20 mouse cellular contexts compared by ENCODE assay signal in genomic region chr1:90220844-90221243, GRCm38 (mm10). TPM values are rescaled to one million over a fixed set of nuclear protein-coding genes. Genes with fewer than 3 reads are reported as not detected.
DNase-seq lines count a peak whose midpoint lies in the region; ATAC-seq lines count a peak whose summit lies in the region.
"Had no signal": no experiment of that assay in that cellular context is flagged by ENCODE, and none has a peak within 500 bp of the region (broad histone marks: within the 10 kb centered on the region; RNA-seq: fewer than 3 reads in every experiment).

No protein-coding gene starts in this region.

- H3K36me3 ChIP-seq in forebrain, embryonic 10.5 days (replicated peaks), result peaks cover 20% of the 10 kb centered on the region
- no peaks in the 10 kb centered on the region for H3K36me3 ChIP-seq in forebrain, embryonic 11.5 days (ENCODE audit: control insufficient read depth, insufficient read depth, low read length)
- peaks cover 18% of the 10 kb centered on the region for H3K36me3 ChIP-seq in embryonic facial prominence, embryonic 10.5 days (replicated peaks)
- no peaks in the 10 kb centered on the region for H3K36me3 ChIP-seq in hindbrain, embryonic 13.5 days
- no peaks in the 10 kb centered on the region for H3K36me3 ChIP-seq in midbrain, embryonic 15.5 days (replicated peaks)
- H3K36me3 ChIP-seq: G1E; intestine, embryonic 15.5 days; liver, embryonic 12.5 days had no signal

- H3K9ac ChIP-seq in forebrain, embryonic 11.5 days (ENCODE audit: low read length), result no peak overlapping the region
- no peak overlapping the region for H3K9ac ChIP-seq in hindbrain, embryonic 13.5 days
- no peak overlapping the region for H3K9ac ChIP-seq in midbrain, embryonic 15.5 days
- H3K9ac ChIP-seq: embryonic facial prominence, embryonic 15.5 days; intestine, embryonic 15.5 days; liver, embryonic 12.5 days; lung, embryonic 14.5 days had no signal

- no peak for ATAC-seq in forebrain, embryonic 11.5 days (replicated peaks; ENCODE audit: low FRiP score)
- ATAC-seq in hindbrain, embryonic 13.5 days (ENCODE audit: low FRiP score), result no peak
- peak; percentile 18; the same call in 1 of the 2 replicates for ATAC-seq in midbrain, embryonic 15.5 days (replicated peaks)
- no peak for ATAC-seq in erythroblast, adult 5-6 weeks (replicated peaks; ENCODE audit: low FRiP score, poor library complexity, severe bottlenecking)
- ATAC-seq: CD4-positive, CD25-positive, alpha-beta regulatory T cell, adult 4 months; intestine, embryonic 15.5 days; liver, embryonic 12.5 days had no signal

- H3K27me3 ChIP-seq in forebrain, embryonic 10.5 days (ENCODE audit: poor library complexity, severe bottlenecking), result peaks cover 6% of the 10 kb centered on the region; the same call in 1 of the 2 replicates
- H3K27me3 ChIP-seq in forebrain, embryonic 11.5 days (ENCODE audit: control insufficient read depth, insufficient read depth, low read length), result no peaks in the 10 kb centered on the region
- peaks cover 5% of the 10 kb centered on the region; the same call in 1 of the 2 replicates for H3K27me3 ChIP-seq in embryonic facial prominence, embryonic 10.5 days (replicated peaks; ENCODE audit: low read depth, poor library complexity, severe bottlenecking)
- no peaks in the 10 kb centered on the region for H3K27me3 ChIP-seq in hindbrain, embryonic 13.5 days
- H3K27me3 ChIP-seq in midbrain, embryonic 15.5 days (replicated peaks), result 0 out of 2 replicates have a peak, but pooled peaks cover 4% of the 10 kb centered on the region
- H3K27me3 ChIP-seq: embryonic facial prominence, embryonic 15.5 days; intestine, embryonic 15.5 days; liver, embryonic 12.5 days had no signal

- peaks cover 62% of the 10 kb centered on the region for H3K4me1 ChIP-seq in forebrain, embryonic 10.5 days
- peaks cover 29% of the 10 kb centered on the region for H3K4me1 ChIP-seq in forebrain, embryonic 11.5 days (replicated peaks; ENCODE audit: control insufficient read depth, insufficient read depth, low read length)
- peaks cover 56% of the 10 kb centered on the region for H3K4me1 ChIP-seq in embryonic facial prominence, embryonic 10.5 days
- peaks cover 56% of the 10 kb centered on the region for H3K4me1 ChIP-seq in hindbrain, embryonic 13.5 days (replicated peaks)
- H3K4me1 ChIP-seq in midbrain, embryonic 15.5 days, result peaks cover 31% of the 10 kb centered on the region

- DNase-seq in forebrain, embryonic 10.5 days (ENCODE audit: extremely low spot score, low spot score), result no peak
- no peak for DNase-seq in forebrain, embryonic 11.5 days (ENCODE audit: low spot score)
- no peak for DNase-seq in embryonic facial prominence, embryonic 10.5 days (ENCODE audit: low spot score)
- no peak for DNase-seq in urinary bladder, postnatal 36 days (ENCODE audit: low spot score in 2 of 2)
- DNase-seq in kidney, postnatal 10 days, result no peak
- DNase-seq: cerebellum, adult 9-10 months; gastrocnemius, postnatal 10 days; heart, postnatal 14 days; layer of hippocampus, postnatal 36 days; left cerebral cortex, postnatal 4 days; lung, embryonic 14.5 days had no signal

- H3K9me3 ChIP-seq in forebrain, embryonic 10.5 days, result no peaks in the 10 kb centered on the region
- H3K9me3 ChIP-seq in forebrain, embryonic 11.5 days (ENCODE audit: control insufficient read depth, low read length), result no peaks in the 10 kb centered on the region; the same call in 1 of the 2 replicates
- 0 out of 2 replicates have a peak, but pooled peaks cover 3% of the 10 kb centered on the region for H3K9me3 ChIP-seq in embryonic facial prominence, embryonic 10.5 days
- no peaks in the 10 kb centered on the region for H3K9me3 ChIP-seq in hindbrain, embryonic 13.5 days
- H3K9me3 ChIP-seq in midbrain, embryonic 15.5 days, result no peaks in the 10 kb centered on the region
- H3K9me3 ChIP-seq: embryonic facial prominence, embryonic 15.5 days; intestine, embryonic 15.5 days; liver, embryonic 12.5 days had no signal

- H3K27ac ChIP-seq in forebrain, embryonic 10.5 days, result peak overlapping the region; percentile 81
- no peak overlapping the region for H3K27ac ChIP-seq in forebrain, embryonic 11.5 days (ENCODE audit: low read depth, low read length)
- H3K27ac ChIP-seq in embryonic facial prominence, embryonic 10.5 days (replicated peaks), result peak overlapping the region; percentile 66
- H3K27ac ChIP-seq in hindbrain, embryonic 13.5 days, result peak overlapping the region; percentile 58
- no peak overlapping the region for H3K27ac ChIP-seq in midbrain, embryonic 15.5 days
- H3K27ac ChIP-seq: embryonic facial prominence, embryonic 15.5 days; intestine, embryonic 15.5 days; macrophage had no signal

- no peak overlapping the region for H3K4me3 ChIP-seq in forebrain, embryonic 10.5 days
- H3K4me3 ChIP-seq in forebrain, embryonic 11.5 days (ENCODE audit: low read depth, low read length), result no peak overlapping the region
- H3K4me3 ChIP-seq in embryonic facial prominence, embryonic 10.5 days, result no peak overlapping the region
- no peak overlapping the region for H3K4me3 ChIP-seq in hindbrain, embryonic 13.5 days
- no peak overlapping the region for H3K4me3 ChIP-seq in midbrain, embryonic 15.5 days
- H3K4me3 ChIP-seq: embryonic facial prominence, embryonic 15.5 days; intestine, embryonic 15.5 days; liver, embryonic 12.5 days had no signal

- H3K4me2 ChIP-seq in forebrain, embryonic 11.5 days (ENCODE audit: low read depth, low read length, severe bottlenecking), result no peak overlapping the region
- no peak overlapping the region for H3K4me2 ChIP-seq in hindbrain, embryonic 13.5 days
- no peak overlapping the region for H3K4me2 ChIP-seq in midbrain, embryonic 15.5 days
- H3K4me2 ChIP-seq: embryonic facial prominence, embryonic 15.5 days; intestine, embryonic 15.5 days; liver, embryonic 12.5 days; lung, embryonic 14.5 days had no signal

- 81% methylated on average over 4 of the region's 4 CpGs for WGBS in forebrain, embryonic 10.5 days
- 76% methylated on average over 4 of the region's 4 CpGs for WGBS in forebrain, embryonic 11.5 days
- WGBS in embryonic facial prominence, embryonic 10.5 days, result 78% methylated on average over 4 of the region's 4 CpGs
- WGBS in hindbrain, embryonic 13.5 days, result 74% methylated on average over 4 of the region's 4 CpGs
- 61% methylated on average over 4 of the region's 4 CpGs for WGBS in midbrain, embryonic 15.5 days

RNA-seq across cellular contexts. Expression of gene Ackr3, which starts 17.1 kb away (rescaled TPM):
- polyA plus RNA-seq in forebrain, embryonic 10.5 days (2016; fragmentation: Nextera tagmentation; extraction: Ambion mirVana), result 19.3 and 21.5 TPM in 2 replicates
- 31.2 and 31.9 TPM in 2 replicates for polyA plus RNA-seq in forebrain, embryonic 11.5 days (2014; fragmentation: Nextera tagmentation; extraction: Ambion mirVana)
- 20.0 and 22.4 TPM in 2 replicates for polyA plus RNA-seq in embryonic facial prominence, embryonic 10.5 days (2016; fragmentation: Nextera tagmentation; extraction: Ambion mirVana)
- polyA plus RNA-seq in hindbrain, embryonic 13.5 days (2015; fragmentation: Nextera tagmentation; extraction: Ambion mirVana), result 13.1 and 13.9 TPM in 2 replicates
- polyA plus RNA-seq in midbrain, embryonic 15.5 days (2015; fragmentation: Nextera tagmentation; extraction: Ambion mirVana), result 11.3 and 11.4 TPM in 2 replicates
- total RNA-seq in erythroblast, adult 5-6 weeks (2015; ENCODE audit: low replicate concordance), result 1.7 and 2.1 TPM in 2 replicates
- 1.1 and 1.5 TPM in 2 replicates for total RNA-seq in erythroblast, adult 5-6 weeks (2017; ENCODE audit: low replicate concordance)
- polyA plus RNA-seq: CD4-positive, CD25-positive, alpha-beta regulatory T cell, adult 4 months; G1E; macrophage had no signal

Comparison
In these comparisons a context has a peak if more than half of its experiments do, and no peak if none do; other contexts are left out.
1. H3K27ac ChIP-seq: peak in forebrain, embryonic 10.5 days (single experiment), embryonic facial prominence, embryonic 10.5 days (single experiment) and hindbrain, embryonic 13.5 days (single experiment); none in forebrain, embryonic 11.5 days (single experiment) and midbrain, embryonic 15.5 days (single experiment).